Mouse (Mus musculus): ENCODE measurements around the gene Usp36. TPM values are rescaled to one million over a fixed set of nuclear protein-coding genes. Genes with fewer than 3 reads are reported as not detected.
"Not testable (repeated sequence)": the region's sequence is repeated elsewhere in the genome, so short reads cannot be mapped to it uniquely, and the experiment has no call there.

Usp36 gene
- total RNA-seq (2021) = 10 to 100 TPM; 12.6 to 15.2 TPM

DNA sequence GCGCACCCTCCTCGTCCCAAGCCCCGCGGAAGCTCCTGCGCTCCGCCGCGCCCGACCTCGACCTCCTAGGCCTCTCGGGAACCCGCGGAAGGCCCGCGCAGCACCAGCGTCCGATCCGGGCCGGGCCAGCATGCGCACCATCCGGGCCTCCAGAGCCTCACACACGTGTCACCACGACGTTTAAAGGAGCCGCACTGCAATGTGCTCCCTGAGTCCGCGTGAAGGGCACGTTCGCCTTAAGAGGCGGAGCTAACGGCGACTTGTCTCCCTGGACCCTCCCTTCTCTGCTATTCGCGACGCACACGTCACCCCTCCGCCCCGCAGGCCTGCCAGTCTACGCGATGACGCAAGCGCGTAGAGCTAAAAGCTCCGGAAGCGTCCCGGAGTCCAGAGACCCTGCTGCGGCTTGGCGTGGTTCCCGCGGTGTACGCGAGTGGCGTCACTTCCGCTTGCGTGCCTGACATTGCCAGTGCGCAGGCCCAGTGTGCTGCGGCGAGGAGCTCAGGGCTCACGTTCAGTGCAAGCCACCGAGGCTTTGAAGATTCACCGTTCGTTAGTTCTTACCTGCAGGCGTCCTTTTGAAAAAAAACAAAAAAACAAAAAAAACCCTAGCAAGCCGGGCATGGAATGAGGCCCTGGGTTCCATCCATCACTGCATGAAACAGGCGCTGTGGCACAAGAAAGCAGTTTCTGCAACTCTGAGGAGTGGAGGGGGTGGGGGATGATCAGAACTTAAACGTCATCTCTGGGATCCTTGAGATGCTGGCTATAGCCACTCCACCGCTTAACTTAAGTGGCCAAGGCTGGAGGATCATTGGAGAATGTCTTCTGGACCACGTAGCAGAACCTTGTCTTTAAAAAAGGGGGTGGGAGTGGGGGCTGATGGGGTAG, at the start of gene Usp36:
Gene Usp36, minus strand, starts transcription at position 246 of the 891 bp plus-strand sequence.
- intact Hi-C loops (cut with DNase I) = no loop called here
- DNase-seq = peak; percentile 99

DNA sequence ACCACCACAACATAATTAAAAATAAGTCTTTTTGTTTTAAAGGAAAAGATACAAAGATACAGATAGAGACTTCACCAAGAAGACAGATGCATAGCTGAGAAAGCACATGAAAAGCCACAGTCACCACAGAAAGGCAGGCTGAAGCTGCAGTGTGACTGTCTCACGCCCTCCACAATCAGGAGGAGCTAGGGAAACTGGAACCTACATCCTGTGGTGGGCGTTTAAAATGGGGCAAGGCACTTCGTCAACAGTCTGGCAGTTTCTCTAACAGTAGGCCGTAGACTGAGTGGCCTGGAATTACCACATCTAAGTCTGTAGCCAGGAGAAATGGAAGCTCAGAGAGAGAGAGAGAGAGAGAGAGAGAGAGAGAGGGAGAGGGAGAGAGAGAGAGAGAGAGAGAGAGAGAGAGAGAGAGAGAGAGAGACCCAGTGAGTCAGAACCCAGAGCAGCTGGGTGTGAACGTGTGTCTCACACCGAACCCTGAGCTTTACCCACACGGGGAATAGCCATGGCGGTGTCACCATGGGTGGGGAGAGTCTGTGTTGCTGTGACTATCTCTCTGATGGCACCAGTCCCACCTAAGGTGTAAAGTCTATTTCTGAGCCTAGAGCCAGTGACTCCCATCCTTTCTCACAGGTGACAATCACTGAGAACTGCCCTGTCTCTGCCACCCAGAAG, 47.6 kb upstream of the Usp36 start:
- DNase-seq = no peak
- intact Hi-C loops (cut with DNase I) = no loop called here

DNA sequence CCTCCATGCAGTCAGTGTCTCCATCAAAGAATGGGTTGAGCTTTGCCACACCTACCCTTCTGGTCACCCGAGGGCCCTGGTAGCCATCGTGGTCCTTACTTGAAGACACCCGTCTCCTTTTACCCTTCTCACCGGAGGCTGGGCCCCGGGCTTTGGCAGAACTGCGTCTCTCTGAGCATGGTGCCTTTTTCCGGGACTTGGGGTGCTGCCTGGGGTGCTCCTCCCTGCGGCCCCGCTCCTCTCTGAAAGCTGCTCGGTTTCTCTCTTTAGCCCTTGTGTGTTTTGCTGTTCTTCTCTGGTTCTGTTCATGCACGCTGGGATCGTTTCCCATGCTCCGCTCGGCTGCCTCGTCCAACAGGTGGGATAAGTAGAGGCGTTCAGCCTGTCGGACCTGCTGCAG, 43.4 kb upstream of the Usp36 start:
- no peak for DNase-seq
- intact Hi-C loops (cut with DNase I) = no loop called here

DNA sequence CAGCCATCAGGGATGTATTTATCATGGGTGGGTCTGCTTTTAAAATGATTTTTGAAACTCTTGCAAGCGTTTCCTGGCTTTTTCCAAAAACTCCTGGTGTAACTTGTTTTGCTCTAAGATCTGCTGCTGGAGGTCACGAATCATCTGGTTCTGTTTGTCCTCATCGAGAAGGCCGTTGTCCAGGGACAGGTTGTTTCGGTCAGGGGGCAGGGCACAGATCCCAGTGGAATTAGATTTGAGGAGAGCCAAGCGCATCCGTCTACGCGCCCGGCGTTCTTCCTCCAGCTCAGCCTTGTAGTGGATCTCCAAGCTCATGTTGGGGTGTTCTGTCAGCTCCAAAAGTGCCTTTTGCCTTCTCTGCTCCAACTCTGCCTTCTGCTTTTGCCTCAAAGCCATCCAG, 42.3 kb upstream of the Usp36 start:
- intact Hi-C loops (cut with DNase I) = no loop called here
- DNase-seq = peak in 1 of 2 experiments; percentile 47

DNA sequence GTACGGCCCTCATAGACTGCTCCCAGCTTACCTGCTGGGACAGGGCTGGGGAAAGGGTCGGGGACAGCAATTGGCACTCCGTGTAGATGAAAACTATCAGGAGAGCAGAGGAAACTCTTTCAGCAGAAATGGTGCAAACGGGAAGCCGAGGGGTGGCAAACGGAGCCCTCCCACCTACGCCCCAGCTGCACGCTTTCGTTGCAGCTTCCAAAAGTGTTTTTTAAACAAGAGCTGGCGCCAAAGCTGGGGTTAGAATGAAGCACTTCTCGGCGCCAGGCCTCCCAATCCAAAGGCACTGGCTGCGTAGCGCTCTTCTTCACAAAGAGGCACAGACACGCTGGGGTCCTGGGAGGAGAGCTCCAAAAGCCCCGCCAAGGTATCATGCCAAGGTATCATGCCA, 40.7 kb upstream of the Usp36 start:
- intact Hi-C loops (cut with DNase I) = no loop called here

DNA sequence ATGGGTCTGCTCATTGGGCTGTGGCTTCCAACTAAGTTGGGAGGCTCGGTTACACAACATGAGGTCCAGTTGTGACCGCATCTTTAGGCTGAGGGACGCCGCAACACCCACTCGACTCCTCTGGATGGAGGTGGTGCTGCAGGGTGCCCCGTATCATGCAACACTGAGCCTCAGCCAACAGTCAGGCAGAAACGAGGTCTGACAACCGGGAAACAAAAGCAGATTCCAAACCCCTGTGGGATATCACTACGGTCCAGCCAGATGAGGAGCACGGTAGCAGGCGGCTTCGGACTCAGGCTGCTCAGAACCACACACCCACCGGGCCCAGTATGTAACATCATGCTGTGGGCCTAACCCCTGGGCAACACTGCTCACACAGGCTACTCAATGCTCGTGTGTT, 40.3 kb upstream of the Usp36 start:
- no peak for DNase-seq
- intact Hi-C loops (cut with DNase I) = no loop called here

More for the DNA sequence above, 40.7 kb upstream of the Usp36 start:
- no peak for DNase-seq

DNA sequence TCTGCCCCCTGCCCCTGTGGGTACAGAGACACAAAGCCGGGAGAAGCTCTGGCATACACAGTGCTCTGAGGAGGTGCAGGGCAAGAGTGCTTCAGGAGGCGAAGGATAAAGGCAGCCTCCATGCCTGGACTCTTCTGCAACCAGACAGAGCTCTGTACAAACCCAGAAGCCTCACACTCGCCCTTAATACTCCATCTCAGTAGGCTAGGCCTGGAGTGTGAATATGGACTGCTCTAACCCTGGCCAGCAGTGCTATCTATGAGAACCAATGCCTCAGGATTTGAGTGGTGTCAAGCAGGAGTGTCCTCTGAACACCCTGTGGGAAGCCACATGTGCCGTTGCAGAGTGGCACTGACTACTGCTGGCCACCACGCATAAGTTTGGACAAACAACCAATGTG, 38.9 kb upstream of the Usp36 start:
- no peak for DNase-seq
- intact Hi-C loops (cut with DNase I) = no loop called here

DNA sequence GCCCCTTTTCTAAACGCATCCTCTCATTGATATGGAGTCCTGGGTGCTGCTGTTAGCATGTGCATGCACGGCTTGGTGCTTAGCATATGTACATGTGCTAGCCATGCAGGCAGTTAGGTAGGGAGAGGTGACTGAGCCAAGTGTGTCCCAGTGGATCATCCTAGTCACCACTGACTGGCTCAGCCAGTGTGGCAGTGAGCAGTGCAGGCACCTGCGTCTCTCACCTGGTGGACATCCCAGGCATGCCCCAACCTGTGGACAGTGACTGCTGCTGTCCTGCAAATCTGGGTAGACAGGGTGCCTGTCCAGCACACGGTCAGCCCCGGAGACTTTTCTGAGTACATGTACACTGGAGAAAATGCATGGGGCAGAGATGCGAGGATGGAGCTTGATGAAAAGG, 38.5 kb upstream of the Usp36 start:
- DNase-seq = no peak
- intact Hi-C loops (cut with DNase I) = no loop called here

DNA sequence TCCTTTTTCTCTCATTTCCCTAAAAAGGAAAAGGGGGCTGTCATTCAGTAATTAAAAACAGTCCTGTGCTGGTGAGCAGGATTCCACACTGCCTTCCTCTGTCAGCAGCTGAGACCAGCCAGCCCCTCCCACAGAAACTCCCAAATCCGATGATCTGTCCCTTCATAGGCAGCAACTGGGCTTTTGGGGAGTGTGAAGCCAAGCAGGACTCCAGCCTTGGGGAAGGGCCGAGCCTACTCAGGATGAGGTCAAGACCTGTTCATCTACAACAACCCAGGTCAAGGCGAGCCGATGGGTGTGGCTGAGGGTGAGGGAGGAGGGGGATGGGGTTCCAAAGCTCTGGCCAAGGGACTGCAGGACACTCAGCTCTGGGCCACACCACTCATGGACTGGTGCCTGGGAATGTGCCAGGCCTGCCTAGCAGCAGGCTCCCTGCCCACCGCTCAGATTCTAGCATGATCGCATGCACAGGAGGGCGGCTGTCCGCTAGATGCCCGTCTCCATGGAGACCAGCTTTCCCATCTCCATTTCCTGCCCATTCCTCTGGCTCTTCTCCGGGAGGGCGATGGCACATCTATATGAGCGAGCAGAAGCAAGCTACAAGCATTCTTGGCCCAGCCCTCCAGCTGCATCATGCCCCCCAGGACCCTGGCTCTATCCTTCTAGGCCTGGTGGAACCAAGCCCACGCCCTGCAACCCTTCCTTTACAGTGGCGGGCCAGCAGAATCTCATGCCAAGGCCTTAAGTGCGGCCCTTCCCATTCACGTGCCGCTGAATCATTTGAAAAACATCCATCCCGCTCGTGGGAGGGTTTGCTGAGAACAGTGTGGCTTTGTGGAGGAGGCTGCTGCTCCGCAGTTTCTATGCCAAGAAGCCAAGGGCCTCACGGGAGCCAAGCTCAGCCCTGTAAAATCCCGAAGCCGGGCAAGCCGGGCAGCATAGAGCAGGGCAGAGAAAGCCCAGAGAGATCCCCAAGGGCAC, 37.2 kb upstream of the Usp36 start:
- intact Hi-C loops (cut with DNase I) = no loop called here

DNA sequence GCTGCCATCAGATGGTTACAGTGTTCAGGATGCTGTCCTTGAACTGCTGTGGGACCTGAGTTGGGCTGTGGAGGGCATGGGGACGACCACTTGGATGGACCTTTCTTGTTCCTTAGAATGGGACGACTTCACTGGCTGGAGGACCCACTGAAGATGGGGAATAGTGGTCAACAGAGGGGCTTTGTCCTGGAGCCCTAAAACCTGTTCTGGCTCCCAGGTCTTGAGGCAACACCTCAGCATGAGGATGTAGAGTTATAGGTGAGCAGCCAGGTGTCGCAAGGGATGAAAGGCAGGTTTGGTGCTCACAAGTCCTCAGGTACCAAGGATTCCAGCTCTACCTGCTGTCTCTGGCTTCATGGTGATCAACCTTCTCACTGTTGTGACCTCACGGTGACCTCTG, 36.4 kb upstream of the Usp36 start:
- no peak for DNase-seq
- intact Hi-C loops (cut with DNase I) = no loop called here

More for the DNA sequence above, 37.2 kb upstream of the Usp36 start:
- DNase-seq = peak; percentile 68 to 73

DNA sequence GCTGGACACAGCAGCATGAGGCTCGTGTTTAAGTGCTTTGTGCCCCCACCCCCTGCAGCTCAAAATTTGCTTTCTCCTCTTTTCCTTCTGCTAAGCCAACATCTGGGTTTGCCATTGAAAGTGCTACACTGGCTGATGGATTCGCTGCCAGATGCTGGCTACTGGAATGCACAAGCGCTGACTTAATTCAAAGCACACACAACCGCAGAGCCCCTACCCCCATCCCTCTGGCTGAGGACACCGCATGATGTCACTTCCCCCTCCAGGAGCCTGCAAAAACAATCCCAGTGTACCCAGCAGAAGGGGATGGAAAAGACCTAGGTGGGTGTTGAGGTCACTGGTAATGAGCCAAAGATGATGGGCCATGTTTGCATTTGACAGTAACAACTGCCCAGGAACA, 34.5 kb upstream of the Usp36 start:
- intact Hi-C loops (cut with DNase I) = no loop called here
- peak in 1 of 2 experiments; percentile 33 for DNase-seq

DNA sequence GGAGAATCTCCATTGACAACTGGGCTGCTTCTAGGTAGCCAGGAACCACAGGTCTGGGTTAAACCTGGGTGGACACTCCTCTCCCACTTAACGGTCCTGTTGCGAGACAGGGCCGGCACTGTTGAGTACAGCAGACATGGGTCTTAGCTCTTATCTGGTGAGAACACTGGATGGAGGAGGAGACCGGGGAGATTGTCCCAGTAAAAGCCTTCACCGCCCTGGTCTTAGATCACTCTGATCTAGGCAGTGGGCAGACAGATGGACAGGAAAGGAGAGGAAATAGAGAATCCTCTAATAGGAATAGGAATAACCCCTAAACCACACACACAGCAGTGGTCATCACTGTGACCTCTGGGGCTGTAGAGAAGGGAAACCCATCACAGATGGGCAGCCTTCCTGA, 33.9 kb upstream of the Usp36 start:
- intact Hi-C loops (cut with DNase I) = no loop called here
- no peak for DNase-seq

DNA sequence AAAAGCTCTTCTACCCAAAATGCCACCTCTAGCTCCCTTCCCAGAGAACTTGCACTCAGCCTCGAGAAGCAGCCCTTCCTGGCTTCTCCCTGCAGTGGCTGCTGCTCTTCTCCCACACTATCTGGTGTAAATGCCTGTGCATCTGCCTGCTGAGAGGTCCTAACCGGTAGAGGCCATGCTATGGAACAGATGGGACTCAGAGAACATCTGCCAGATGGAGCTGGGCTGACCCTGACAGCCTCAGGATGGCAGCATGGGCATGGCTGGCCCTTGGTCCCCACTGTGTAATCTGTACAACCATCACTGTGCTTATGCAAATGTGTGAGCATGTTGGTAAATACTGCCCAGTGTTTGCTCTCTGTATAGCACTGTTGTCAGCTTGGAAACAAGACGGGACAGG, 32.6 kb upstream of the Usp36 start:
- no peak for DNase-seq
- intact Hi-C loops (cut with DNase I) = no loop called here

DNA sequence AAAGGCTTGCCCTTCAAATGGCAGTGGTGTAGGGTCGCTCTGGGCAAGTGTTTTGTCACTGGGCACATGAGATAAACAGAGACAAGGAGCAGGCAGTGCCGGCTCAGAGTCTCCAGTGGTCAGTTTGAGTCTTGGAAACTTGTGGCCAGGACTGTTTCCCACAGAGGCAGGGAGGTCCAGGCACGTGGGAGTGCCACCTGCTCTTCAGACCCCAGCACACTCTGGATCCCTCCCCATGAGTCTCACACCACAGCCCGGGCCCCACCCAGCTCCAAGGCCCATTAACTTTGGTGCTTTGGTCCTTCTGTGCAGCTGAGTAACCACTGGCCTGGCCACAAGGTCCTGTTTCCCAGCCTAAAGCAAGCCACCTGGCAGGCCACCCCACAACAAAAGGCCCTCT, 31.9 kb upstream of the Usp36 start:
- intact Hi-C loops (cut with DNase I) = no loop called here

DNA sequence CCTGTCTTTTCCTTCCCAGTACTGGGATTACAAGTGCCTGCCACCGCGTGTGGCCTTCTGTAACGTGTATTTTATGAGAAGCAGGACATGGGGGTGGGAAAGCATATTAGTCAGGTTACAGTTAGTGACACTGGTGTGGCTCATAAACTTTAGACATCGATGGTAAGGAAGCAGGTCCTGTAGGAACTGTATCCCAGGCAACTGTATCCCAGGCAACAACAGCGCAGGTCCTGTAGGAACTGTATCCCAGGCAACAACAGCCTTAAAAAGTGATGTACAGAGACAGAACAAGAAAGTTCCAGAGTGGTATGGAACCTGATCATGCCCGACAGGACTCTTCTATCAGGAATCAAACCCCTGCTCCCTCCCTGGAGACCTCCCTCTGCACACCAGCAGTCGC, 31.5 kb upstream of the Usp36 start:
- intact Hi-C loops (cut with DNase I) = no loop called here
- no peak for DNase-seq

More for the DNA sequence above, 31.9 kb upstream of the Usp36 start:
- DNase-seq = no peak

DNA sequence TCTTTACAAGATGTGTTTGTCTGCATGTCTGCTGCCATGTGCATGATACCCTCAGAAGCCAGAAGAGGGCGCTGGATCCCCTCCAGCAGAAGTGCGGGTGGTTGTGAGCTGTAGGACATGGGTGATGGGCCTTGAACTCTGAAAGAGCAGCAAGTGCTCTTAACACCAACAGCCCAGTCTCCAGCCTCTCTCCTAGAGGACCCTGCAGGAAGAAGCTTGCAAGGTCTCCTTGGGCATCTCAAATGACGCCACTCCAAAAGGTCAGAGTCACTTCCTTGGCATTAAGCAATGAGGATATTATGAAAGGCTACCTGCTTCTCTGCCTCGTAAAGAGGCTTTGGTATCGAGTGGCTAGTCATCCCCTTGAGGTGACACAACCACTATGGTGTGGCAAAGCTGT, 28.6 kb upstream of the Usp36 start:
- peak in 1 of 2 experiments; percentile 60 for DNase-seq
- intact Hi-C loops (cut with DNase I) = loop anchor here (1.0 kb wide), 1 partner anchor 36 kb away; no protein-coding TSS in a partner anchor

DNA sequence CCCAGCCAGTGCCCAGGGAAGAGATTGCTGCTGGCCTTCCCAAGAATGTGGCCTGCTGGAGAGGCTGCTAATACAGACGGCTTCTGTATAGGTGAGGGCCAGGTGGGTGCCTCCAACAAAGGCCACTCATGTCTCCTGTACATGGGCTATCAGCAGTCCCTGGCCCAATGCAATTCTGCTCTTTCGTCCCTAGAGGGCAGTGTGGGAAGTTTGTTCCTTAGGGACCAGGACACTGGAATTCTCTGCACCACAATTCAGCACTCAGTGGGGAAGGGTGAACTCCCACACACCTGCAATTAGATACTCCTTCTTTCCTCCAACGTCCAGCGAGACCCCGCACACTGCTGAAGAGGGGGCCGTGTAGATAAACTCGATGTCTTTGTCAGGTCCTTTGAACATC, 27.1 kb upstream of the Usp36 start:
- peak; percentile 56 to 60 for DNase-seq
- intact Hi-C loops (cut with DNase I) = loop anchor here (1.0 kb wide), 1 partner anchor 62 kb away; no protein-coding TSS in a partner anchor

DNA sequence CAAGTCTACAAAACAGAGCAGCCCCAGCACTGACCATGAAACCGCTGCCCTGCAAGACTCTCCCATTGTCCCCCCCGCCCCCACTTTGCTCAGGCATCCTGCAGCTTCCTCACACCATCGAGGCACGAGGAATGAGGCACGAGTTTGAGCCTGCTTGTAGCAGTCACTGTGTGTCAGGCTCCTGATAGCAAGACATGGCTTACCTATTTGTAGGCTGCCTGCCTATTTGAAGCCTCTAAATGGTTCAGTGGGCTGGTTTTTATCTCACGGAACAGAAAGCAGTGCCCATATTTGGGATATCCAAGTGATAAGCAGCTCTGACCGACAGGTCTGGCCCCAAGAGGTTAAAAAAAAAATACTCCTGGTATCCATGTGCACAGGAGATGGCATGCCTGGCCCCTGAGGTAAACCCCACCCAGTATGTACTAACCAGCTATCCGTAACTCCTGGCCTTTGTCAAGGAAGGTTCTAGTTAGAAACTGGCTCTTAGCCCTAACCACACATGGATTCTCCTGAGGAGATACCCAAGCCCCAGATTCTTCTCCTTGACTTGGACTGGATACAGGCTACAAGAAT, 26.3 kb upstream of the Usp36 start:
- no peak for DNase-seq
- intact Hi-C loops (cut with DNase I) = no loop called here

DNA sequence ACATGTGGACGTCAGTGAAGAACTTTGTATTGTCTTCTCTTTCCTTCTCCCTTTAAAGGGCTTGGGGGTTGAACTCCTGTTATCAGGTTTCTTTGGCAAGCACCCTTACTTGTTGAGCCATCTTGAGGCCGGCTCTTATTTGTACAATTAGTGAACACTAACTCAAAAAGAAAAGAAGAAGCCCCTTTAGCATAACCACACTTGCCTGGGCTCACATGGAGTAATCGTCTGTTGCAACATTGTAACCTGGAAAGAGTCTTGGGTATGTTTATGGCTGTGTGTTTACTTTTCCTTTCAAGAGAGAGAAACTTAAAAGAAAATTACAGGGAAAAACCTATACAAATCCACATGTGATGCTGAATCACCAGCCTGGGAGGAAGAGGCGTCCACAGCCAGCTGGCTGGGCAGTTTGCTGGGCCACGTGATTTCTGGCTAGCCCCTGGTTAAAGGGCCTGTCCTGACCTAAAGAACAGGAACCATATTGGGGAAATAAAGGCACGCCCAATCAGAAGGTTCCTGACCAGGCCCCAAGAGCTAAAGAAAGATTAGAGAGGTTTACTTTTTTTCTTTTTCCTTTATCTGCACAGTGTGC, 22.2 kb upstream of the Usp36 start:
- no peak for DNase-seq
- intact Hi-C loops (cut with DNase I) = no loop called here

DNA sequence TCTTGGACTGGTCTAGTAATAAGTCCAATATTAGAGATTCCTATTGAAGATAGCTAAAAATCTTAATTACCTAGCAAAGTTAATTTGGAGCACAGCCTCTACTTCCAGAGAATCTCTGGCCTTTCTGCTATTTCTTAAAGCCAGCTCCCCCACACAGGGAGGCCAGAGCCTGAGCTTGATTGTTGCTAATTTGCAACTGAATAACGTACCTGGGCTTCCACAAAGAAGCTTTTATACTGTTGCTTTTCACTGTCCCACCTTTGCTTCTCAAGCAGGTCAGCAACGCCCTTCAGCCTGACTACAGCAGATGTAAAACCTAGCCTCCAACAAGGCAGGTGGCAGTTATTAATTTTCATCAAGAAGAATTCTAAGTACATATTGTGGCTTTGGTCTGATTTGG, 17.9 kb upstream of the Usp36 start:
- intact Hi-C loops (cut with DNase I) = not testable (repeated sequence)

More for the DNA sequence above, 17.9 kb upstream of the Usp36 start:
- not testable (repeated sequence) for DNase-seq

Measured in heart, postnatal 36 days (tissue).